30 mouse cellular contexts compared by ENCODE assay signal in the genomic region with DNA sequence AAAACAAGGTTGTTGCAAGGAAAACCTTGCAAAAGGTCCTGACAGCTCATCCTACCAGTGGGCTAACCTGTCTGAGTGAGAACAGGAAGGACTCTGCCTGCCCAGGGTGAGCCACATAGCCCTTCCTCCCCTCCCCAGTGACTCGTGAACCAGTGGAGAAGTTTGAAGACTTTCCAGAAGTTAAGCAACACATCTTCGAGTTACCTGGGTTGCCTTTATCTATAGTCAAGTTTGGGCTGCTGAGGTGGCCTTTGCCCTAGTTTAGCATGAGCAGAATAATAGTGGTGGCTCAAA.
A peak's percentile ranks its signal among the peaks of the same experiment; 100 is the strongest.
DNase-seq lines count a peak whose midpoint lies in the region; ATAC-seq lines count a peak whose summit lies in the region.
"Had no signal": no experiment of that assay in that cellular context is flagged by ENCODE, and none has a peak within 500 bp of the region (broad histone marks: within the 10 kb centered on the region; RNA-seq: fewer than 3 reads in every experiment).

No protein-coding gene starts in this region.

- peaks cover 18% of the 10 kb centered on the region for H3K4me1 ChIP-seq in heart, embryonic 16.5 days (ENCODE audit: control insufficient read depth, insufficient read depth, low read length)
- no peaks in the 10 kb centered on the region for H3K4me1 ChIP-seq in kidney, embryonic 16.5 days (ENCODE audit: insufficient read depth, low read length)
- H3K4me1 ChIP-seq in midbrain, embryonic 14.5 days (ENCODE audit: control insufficient read depth, insufficient read depth, low read length): no peaks in the 10 kb centered on the region
- H3K4me1 ChIP-seq: embryonic facial prominence, embryonic 13.5 days; forebrain, embryonic 12.5 days; hindbrain, embryonic 12.5 days; intestine, embryonic 15.5 days; liver, embryonic 12.5 days; neural tube, embryonic 13.5 days had no signal

- H3K36me3 ChIP-seq in heart, embryonic 16.5 days (ENCODE audit: control insufficient read depth, insufficient read depth): no peaks in the 10 kb centered on the region
- H3K36me3 ChIP-seq in kidney, embryonic 16.5 days (ENCODE audit: insufficient read depth, low read length): no peaks in the 10 kb centered on the region
- H3K36me3 ChIP-seq in midbrain, embryonic 14.5 days (ENCODE audit: control insufficient read depth, insufficient read depth, low read length): 0 out of 2 replicates have a peak, but pooled peaks cover 5% of the 10 kb centered on the region
- H3K36me3 ChIP-seq: embryonic facial prominence, embryonic 13.5 days; forebrain, embryonic 12.5 days; intestine, embryonic 15.5 days; liver, embryonic 12.5 days; neural tube, embryonic 13.5 days had no signal

- no peak for ATAC-seq in heart, embryonic 16.5 days (replicated peaks; ENCODE audit: extremely low read depth, insufficient read depth, low FRiP score)
- peak; percentile 42; the same call in 1 of the 2 replicates for ATAC-seq in kidney, embryonic 16.5 days (ENCODE audit: low FRiP score, low TSS enrichment)
- no peak for ATAC-seq in midbrain, embryonic 14.5 days (ENCODE audit: low FRiP score, low TSS enrichment)
- ATAC-seq: CD4-positive, CD25-positive, alpha-beta regulatory T cell, adult 4 months; hindbrain, postnatal 0 days; intestine, embryonic 15.5 days; liver, embryonic 12.5 days; liver, postnatal 0 days had no signal

- DNase-seq in heart, adult 11 months: no peak
- no peak for DNase-seq in kidney, postnatal 36 days
- peak; percentile 32 to 40 for DNase-seq in urinary bladder, postnatal 36 days (ENCODE audit: low spot score in 2 of 2)
- no peak for DNase-seq in urinary bladder, postnatal 10 days (ENCODE audit: low spot score)
- DNase-seq in midbrain, embryonic 14.5 days: no peak
- no peak for DNase-seq in frontal cortex, postnatal 25 days (ENCODE audit: low spot score in 2 of 2)
- DNase-seq: adrenal gland, adult 2 months; adrenal gland, postnatal 36 days; cerebellum, adult 18-20 months; gastrocnemius, postnatal 10 days; heart, postnatal 10 days; left cerebral cortex, postnatal 4 days; liver, postnatal 0 days; lung, postnatal 36 days; right cerebral cortex, postnatal 4 days had no signal

- H3K4me2 ChIP-seq in heart, embryonic 16.5 days (ENCODE audit: low read depth, low read length): no peak overlapping the region
- no peak overlapping the region for H3K4me2 ChIP-seq in kidney, embryonic 16.5 days (replicated peaks; ENCODE audit: low read depth, low read length)
- H3K4me2 ChIP-seq in midbrain, embryonic 14.5 days (ENCODE audit: low read length): no peak overlapping the region
- H3K4me2 ChIP-seq: embryonic facial prominence, embryonic 13.5 days; forebrain, embryonic 12.5 days; hindbrain, embryonic 12.5 days; intestine, embryonic 15.5 days; liver, embryonic 12.5 days; midbrain, embryonic 11.5 days; neural tube, embryonic 13.5 days had no signal

- H3K9ac ChIP-seq in heart, embryonic 16.5 days (ENCODE audit: low read length): no peak overlapping the region
- H3K9ac ChIP-seq in kidney, embryonic 16.5 days (replicated peaks; ENCODE audit: low read length): no peak overlapping the region
- H3K9ac ChIP-seq in midbrain, embryonic 14.5 days (replicated peaks; ENCODE audit: low read length): no peak overlapping the region
- H3K9ac ChIP-seq: embryonic facial prominence, embryonic 13.5 days; forebrain, embryonic 12.5 days; forebrain, postnatal 0 days; hindbrain, embryonic 12.5 days; intestine, embryonic 15.5 days; liver, embryonic 12.5 days; liver, postnatal 0 days; neural tube, embryonic 13.5 days had no signal

- no peaks in the 10 kb centered on the region for H3K27me3 ChIP-seq in heart, embryonic 16.5 days (ENCODE audit: control insufficient read depth, insufficient read depth, low read length)
- H3K27me3 ChIP-seq in kidney, embryonic 16.5 days (ENCODE audit: insufficient read depth, low read length): no peaks in the 10 kb centered on the region
- no peaks in the 10 kb centered on the region for H3K27me3 ChIP-seq in midbrain, embryonic 14.5 days (ENCODE audit: control insufficient read depth, insufficient read depth, low read length)
- H3K27me3 ChIP-seq: embryonic facial prominence, embryonic 13.5 days; forebrain, embryonic 12.5 days; hindbrain, embryonic 12.5 days; intestine, embryonic 15.5 days; liver, embryonic 12.5 days; neural tube, embryonic 13.5 days had no signal

- WGBS in heart, embryonic 16.5 days: 59% methylated on average over 2 of the region's 2 CpGs
- WGBS in kidney, embryonic 16.5 days: 29% methylated on average over 2 of the region's 2 CpGs
- WGBS in midbrain, embryonic 14.5 days: 84% methylated on average over 2 of the region's 2 CpGs

- no peaks in the 10 kb centered on the region for H3K9me3 ChIP-seq in heart, embryonic 16.5 days (replicated peaks; ENCODE audit: control insufficient read depth, low read length)
- H3K9me3 ChIP-seq in kidney, embryonic 16.5 days (ENCODE audit: low read length): no peaks in the 10 kb centered on the region
- H3K9me3 ChIP-seq in midbrain, embryonic 14.5 days (ENCODE audit: control insufficient read depth, low read length): no peaks in the 10 kb centered on the region
- H3K9me3 ChIP-seq: embryonic facial prominence, embryonic 13.5 days; forebrain, embryonic 12.5 days; heart, embryonic 10.5 days; hindbrain, embryonic 12.5 days; intestine, embryonic 15.5 days; liver, embryonic 12.5 days; neural tube, embryonic 13.5 days had no signal

- H3K4me3 ChIP-seq in heart, embryonic 16.5 days (ENCODE audit: low read length): no peak overlapping the region
- no peak overlapping the region for H3K4me3 ChIP-seq in kidney, embryonic 16.5 days (ENCODE audit: low read length)
- H3K4me3 ChIP-seq in midbrain, embryonic 14.5 days (replicated peaks; ENCODE audit: low read depth, low read length): no peak overlapping the region
- H3K4me3 ChIP-seq: embryonic facial prominence, embryonic 13.5 days; erythroblast, embryonic 14.5 days; forebrain, embryonic 12.5 days; heart, embryonic 10.5 days; hindbrain, embryonic 12.5 days; intestine, embryonic 15.5 days; liver, embryonic 12.5 days; neural tube, embryonic 13.5 days had no signal

- 0 out of 2 replicates have a peak overlapping the region, but pooled peaks have one; percentile 26 for H3K27ac ChIP-seq in heart, embryonic 16.5 days (ENCODE audit: low read length)
- no peak overlapping the region for H3K27ac ChIP-seq in kidney, embryonic 16.5 days (ENCODE audit: low read length)
- H3K27ac ChIP-seq in midbrain, embryonic 14.5 days (replicated peaks; ENCODE audit: low read depth, low read length): no peak overlapping the region
- H3K27ac ChIP-seq: embryonic facial prominence, embryonic 13.5 days; forebrain, embryonic 12.5 days; hindbrain, embryonic 12.5 days; hindbrain, postnatal 0 days; intestine, embryonic 15.5 days; kidney, postnatal 0 days; liver, embryonic 12.5 days; neural tube, embryonic 13.5 days had no signal

Comparison
In these comparisons a context has a peak if more than half of its experiments do, and no peak if none do; other contexts are left out.
1. DNase-seq: peak in urinary bladder, postnatal 36 days (2 of 2); none in heart, adult 11 months (single experiment), kidney, postnatal 36 days (0 of 2), urinary bladder, postnatal 10 days (single experiment), midbrain, embryonic 14.5 days (single experiment) and frontal cortex, postnatal 25 days (0 of 2).